Mouse (Mus musculus) brain, adult 2 months (tissue): Measurements from ENCODE around the gene Ocrl.

Source experiments
- DNase-seq: peaks from one replicate; pipeline ENCODE4 v3.0.0; 2011; ENCODE audit warnings: low read depth, low spot score

The Ocrl gene

DNA sequence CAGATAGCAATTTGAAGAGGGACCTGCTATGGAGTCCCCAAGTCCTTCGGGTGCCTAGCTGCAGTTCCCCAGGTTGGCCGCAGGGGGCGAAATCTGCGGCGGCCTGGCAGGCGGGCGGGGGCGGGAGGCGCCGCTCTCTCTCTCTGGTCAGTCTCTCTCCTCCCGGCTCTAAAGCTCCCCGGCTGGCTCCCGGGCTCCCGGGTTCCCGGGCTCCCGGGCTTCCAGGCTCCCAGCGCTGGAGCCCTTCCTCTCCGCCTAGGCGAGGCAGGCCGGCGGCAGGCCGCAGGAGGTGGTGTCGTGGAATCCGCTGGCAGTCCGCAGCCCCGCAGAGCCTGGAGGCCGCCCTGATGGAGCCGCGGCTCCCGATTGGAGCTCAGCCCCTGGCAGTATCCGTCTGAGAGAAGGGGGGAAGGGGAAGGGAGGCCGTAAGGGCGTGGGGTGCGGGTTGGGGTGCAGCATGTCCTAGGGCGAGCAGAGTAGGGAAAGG lies at the start of gene Ocrl:
TSS of gene Ocrl (plus strand) at position 82 of the 487 bp plus-strand sequence.
- peak; percentile 81 for DNase-seq

DNA sequence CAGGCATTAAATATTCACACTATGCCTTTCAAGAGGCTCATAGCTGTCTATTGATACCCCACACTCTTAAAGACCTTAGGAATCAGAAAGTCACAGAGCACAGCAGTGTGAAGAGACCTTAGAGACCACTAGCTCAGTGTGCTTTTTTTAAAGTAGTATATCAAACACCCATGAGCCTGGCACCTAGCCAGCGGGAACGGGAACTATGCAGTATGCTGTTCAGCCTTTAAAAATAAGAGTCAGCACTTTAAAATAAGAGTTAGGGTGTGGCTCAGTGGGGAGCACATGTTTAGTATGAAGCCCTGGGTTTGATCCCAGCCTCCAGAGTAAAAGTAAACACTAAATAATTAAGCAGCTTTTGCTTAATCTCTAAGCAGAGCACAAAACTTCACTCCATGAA lies 32.1 kb upstream of the Ocrl start:
- DNase-seq = no peak

DNA sequence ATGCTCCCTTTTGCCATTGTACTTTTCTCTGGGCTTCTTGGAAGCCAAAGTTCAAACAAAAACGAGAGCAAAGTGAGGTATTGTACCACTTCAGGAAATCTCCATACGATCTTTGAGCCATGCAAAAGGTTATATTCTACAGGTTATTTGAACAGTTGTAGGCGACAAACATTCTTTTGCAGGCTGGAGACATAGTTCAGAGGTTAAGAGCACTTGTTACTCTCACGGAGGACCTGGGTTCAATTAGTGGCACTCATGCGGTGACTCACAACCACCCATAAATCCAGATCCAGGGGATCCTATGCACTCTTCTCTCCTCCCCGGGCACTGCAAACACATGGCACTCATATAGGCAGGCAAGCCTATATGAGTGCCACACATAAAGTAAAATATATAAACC lies 29.4 kb upstream of the Ocrl start:
- DNase-seq = no peak

DNA sequence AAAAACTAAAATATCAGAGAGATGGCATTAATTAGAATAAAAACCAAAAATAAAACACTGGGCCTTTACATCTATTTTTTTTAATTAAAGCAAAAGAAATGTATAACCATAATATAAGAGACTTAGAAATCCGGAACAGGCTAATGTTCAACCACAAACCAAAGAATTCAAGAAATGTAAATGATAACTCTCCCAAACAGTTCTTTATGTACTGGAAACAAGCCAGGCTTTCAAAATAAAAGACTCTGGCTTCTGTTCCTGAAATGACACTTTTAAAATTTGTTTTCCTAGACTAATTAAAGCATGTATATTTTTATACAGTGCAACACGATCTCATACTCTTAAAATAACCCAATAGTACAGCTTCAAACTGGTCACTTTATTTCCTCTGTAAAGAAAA lies 24.8 kb upstream of the Ocrl start:
- DNase-seq = no peak

DNA sequence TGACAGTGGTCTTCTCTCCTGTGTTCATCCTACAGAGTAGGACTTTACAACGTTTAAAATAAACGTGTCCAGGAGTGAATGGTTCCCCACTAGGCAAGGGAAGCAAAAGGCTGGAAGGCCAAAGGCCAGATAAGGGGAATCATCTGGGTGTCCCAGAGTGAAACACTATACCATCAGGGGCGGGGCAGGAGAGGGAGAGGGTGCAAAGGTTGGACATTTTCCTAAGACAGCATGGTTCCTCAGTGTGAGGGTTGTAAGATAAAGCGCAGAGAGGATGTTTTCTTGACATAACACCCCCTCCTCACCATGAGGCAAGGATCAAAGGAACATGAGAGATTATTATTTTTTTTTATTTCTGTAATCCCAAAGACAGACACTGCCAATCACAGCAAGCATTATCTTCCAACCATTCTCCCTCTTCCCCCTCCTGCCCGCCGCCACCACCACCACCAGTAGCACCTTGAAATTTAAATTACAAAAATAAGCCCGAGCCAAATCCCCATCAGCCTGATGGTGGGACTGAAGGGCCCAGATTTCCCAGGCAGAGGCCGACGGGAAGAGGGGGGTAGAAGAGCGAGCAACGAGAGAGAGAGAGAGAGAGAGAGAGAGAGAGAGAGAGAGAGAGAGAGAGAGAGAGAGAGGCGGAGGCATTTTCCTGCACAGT lies 20.8 kb upstream of the Ocrl start:
- peak; percentile 54 for DNase-seq

DNA sequence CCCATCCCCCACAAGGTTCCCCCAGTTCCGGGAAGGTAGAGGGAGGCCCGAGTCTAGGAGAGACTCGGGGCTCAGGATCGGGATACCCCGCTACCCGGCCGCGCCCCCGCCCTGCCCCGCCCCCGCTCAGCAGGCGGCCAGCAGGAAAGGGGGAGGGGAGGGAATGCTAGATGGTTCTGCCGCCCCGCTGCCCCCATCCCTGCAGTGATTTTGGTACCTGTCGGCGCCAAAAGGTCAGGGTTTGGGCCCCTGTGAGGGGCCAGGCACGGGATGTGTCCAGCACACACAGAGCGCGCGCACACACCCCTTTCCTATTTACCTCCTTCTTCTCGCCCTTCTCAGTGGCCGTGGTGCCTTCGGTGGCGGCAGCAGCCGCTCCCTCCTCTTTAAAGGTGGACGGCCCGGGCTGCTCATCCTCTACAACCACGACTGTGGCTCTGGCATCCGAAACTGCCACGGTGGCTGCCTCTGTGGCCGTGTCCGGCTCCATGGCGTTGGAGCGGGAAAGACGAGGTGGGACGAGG lies 20.2 kb upstream of the Ocrl start:
- DNase-seq = no peak

DNA sequence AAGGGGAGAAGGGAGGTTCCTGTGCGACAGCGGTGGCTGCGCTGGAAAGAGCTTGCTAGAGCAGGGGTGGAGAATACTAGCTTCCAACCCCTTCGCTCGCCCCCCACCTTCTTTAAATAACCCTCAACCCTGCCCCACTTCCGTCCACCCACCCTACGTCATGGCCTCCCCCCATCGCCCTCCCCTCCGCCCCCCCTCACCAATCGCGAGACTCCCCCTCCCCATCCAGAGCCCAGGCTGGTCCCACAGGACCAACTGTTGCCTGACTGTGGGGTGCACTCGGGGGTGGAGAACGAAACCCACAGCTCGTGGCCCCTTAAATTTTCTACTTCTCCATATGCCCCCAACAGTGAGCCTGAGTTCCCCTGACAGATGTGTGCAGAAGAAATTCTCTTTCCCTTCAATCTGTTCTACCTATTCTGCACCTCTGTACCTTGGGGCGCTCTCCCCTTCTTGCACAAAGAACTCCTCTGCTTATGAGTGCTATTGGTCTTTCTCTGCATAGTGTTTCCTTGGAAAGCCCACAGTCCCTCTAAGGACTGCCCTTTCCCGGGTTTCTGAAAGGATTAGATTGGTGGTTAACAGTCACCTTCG lies 19.7 kb upstream of the Ocrl start, which contains the start of gene Smarca1:
TSS of gene Smarca1 (minus strand) at position 544 of the 594 bp plus-strand sequence.
- peak; percentile 32 for DNase-seq

DNA sequence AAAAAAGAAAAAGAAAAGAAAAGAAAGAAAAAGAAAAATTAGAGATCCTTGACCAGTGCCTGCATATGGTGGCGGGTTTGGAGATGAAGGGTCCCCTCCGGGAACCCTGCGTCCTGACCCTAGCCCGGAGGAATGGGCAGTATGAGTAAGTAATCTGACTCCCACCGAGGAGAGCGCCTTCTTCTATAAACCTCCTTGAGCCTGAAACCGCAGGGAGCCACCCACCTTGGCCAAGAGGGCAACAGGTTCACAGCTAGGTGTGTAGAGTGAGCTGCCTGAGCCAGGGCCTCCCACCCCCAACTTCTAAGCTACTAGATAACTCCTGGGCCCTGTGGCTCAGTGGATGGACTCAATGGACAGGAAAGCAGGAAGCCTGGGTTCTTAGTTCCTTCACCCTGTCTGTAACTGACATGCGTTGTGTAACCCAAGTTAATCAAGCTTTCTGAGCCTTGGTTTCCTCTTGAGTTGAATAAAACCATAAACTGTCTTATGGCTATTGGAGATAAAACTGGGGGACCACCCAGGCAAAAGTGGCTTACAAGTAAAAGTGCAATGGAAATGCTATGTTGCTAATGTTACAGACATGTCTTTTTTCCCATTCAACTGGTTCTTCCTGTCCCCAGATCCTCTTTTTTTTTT lies 836 bp downstream of the Ocrl start:
- no peak for DNase-seq

DNA sequence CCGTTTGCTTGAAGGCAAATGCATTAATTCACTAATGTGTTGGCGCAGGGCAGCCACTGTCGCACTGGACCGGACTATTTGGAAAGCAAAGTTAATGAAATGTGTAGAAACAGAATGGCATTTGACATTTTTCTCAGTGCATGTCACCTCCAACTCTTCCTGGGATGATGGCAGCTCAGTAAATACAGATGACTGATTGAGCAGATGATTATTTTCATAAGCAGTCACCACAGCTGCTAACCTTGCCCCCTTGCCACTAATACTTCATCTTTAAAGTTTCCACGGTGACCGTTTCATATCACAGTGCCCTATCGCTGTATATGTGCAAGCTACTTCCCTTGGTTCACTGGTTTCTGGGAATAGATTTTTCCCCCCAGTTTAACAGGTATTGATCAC lies 1.4 kb downstream of the Ocrl start:
- DNase-seq = no peak

DNA sequence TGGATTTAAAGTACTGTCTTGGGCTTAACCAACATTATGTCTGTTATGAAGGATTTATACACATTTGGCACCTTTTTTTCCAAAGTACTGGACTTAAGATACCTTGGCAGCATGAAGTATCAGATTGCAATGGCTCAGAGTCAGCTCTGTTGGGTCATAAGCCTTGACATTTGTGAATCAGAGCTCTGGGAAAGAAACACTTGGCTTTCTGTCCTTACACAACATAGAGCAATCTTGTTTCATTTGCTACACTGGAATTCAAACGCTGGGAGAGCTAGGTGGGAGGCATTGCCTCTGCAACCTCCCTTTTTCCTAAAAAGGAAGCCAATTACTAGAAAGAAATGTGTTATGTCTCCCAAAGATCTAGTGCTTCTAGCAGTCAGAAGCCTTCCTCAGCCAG lies 4.6 kb downstream of the Ocrl start:
- peak; percentile 33 for DNase-seq

DNA sequence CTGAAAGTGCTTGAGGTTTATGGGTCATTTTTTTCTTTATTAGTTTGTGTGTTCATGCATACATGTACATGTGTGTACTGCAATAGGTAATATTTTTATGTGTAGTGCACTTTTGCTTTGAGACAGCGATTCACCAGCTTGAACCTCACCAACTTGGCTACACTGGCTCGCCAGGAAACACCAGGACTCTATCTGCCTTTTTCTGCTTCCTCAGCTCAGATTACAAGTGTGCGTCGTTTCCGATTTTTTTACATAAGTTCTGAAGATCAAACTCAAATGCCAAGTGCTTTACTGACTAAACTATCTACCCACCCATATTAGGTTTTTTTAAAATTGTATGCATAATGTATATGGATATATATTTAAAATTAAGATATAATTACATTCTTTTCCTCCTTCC lies 8.4 kb downstream of the Ocrl start:
- DNase-seq = no peak

DNA sequence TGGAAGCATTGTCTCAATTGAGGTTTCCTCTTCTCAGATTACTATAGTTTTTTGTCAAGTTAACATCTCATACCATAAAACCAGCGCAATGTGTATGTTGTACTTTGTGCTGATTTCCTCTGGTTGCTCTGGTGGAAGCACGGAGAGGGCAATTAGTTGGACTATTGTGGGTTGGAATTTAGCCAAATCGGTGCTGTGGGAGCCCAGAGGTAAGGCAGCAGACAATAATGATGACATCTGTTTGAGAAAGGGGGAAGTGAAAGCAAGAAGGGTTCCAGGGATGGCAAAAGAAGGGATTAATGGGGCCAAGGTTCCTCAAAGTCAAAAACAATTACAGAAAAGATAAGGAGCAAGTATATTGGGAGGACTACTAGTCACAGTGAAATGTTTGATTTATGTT lies 15.8 kb downstream of the Ocrl start:
- no peak for DNase-seq

DNA sequence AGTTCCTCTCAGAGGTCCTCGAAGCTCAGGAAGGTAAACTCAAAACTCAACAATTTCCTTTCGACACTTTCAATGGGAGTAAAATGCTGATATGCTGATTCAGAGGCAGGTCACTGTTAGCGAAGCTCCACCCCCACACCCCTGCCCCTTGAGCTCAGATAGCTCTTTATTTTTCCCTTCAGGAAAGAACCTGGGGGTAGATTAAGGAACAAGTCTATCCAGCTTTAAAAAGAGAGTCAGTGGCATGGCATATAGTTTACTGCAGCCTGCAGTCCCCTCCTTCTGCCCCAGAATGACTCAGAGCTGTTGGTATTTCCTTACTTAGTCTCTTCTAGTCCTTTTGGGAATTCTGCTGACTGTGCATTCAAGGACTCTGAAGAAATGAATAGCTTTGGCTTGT lies 18.3 kb downstream of the Ocrl start:
- peak; percentile 18 for DNase-seq

DNA sequence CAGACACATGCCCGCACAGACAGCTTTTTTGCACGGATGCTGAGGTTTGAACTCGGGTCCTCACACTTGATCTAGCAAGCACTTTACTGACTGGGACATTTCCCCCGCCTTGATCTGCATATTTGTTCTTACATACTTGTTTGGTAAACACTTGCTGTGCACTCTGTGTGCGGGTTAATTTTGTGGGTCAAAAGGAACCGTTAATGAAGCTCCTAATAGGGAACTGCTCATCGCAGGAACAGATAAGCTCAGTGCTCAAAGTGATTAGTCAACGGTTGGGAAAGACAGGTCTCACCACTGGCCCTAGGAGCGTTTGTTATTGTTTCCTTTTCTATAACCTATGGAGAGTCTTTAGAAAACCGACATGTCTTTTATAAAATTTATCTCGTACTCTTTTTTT lies 22.2 kb downstream of the Ocrl start:
- no peak for DNase-seq

DNA sequence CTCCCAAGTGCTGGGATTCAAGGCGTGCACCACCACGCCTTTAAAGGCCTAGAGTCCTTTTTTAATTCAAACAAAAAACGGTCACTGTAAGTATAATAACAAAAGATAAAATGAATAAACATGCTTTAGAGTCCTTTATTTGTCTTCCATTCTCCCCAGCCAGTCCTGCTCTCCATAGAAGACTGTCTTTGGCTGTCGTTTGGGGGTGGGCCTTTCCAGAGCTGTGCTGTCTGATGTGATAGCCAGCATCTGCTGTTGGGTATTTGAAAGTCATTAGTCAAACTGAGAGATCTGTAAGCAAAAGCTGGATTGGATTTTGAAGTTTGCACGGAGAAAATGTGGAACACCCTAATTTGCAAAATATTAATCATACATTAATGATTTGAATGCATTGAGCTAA lies 24.7 kb downstream of the Ocrl start:
- no peak for DNase-seq

DNA sequence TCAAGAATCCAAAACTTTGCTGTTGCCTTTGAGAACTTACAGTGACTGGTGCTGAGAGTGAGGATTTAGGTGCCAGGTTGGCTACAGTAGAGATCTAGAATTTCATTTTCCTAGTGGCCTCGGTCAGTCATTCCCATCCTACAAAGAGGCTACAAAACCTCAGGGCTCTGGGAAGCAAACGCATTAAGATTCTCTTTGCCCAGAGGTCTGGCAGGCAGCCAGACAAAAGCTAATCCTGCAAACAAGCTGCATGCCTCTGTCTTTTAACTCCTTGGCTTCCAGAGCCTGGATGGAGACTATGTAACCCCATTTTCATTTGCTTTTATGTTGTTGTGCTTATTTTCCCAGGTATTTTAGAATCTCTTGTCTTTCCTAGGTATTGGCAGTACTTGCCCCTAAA lies 25.6 kb downstream of the Ocrl start:
- peak; percentile 26 for DNase-seq

DNA sequence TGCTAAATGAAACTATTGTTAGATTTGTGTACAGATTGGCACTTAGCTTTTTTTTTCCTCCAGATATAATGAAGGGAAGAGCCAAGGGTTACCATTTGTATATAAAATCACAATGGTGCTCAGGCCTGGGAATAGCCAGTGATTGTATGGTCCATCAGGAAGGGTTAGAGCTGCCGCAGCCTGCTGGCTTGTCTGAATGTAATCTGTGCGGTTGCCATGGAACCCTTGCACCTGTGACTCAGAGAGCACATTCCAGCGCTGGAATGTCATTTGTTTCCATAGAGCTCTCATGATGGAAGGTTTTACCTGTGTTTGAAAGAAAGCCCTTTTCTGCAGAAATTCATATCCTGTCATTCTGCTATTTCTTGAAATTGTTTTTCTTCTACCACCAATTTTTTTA lies 37.5 kb downstream of the Ocrl start:
- DNase-seq = peak; percentile 47

DNA sequence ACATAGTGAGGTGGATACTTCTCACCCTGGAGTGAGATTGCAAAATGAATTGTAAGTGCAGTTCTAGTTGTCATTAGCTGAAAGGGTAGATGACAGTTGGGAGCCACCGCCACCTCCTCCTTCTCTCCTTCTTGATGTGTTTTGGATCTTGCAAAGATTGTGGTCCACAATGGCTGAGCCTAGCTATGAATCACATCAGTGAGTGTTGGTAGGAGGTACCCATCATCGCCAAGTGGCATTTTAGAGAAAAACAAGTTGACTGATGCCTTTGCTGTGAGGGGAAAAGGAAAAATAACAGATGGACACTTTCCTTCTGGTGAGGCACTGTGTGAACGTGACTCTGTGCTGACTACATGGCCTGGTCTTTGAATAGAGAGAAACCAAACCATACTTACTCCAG lies 50.4 kb downstream of the Ocrl start:
- peak; percentile 51 for DNase-seq

DNA sequence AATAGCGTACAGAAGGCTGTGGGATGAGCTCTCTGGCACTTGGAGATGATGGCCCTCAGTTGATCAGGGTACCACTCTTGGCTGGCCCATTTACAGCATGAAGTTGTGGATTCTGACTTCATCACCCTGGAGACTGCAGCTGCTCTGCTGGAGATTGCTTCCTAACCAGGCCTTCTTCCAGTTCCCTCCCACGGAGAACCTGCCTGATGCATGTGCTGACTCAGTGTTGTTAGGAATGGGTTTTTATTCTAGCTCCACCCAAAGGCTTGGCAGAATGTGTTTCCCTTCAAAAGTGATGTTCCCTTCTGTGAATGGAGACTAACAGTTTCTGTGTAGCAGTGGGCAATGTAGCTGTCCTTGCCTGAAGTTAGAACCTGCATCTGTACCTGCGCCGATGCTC lies 58.2 kb downstream of the Ocrl start:
- peak; percentile 89 for DNase-seq

DNA sequence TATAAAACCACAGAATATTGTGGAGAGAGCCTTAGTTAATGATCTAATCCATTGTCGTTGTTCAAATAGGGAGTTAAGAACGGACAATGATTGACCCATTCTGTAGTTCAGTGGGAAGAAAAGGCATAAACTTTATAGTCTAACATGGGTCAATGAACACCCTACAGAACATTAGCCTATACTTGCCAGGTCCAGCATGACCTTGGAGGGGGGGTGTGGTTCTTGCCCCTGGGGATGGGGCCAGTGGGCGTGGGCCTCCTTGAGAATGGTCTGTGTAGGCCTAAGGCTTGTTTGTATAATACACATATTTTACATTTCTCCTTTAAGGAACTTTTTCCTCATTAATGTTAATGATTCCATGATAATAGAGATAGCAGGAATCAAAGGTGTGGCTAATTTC lies 58.7 kb downstream of the Ocrl start:
- no peak for DNase-seq

DNA sequence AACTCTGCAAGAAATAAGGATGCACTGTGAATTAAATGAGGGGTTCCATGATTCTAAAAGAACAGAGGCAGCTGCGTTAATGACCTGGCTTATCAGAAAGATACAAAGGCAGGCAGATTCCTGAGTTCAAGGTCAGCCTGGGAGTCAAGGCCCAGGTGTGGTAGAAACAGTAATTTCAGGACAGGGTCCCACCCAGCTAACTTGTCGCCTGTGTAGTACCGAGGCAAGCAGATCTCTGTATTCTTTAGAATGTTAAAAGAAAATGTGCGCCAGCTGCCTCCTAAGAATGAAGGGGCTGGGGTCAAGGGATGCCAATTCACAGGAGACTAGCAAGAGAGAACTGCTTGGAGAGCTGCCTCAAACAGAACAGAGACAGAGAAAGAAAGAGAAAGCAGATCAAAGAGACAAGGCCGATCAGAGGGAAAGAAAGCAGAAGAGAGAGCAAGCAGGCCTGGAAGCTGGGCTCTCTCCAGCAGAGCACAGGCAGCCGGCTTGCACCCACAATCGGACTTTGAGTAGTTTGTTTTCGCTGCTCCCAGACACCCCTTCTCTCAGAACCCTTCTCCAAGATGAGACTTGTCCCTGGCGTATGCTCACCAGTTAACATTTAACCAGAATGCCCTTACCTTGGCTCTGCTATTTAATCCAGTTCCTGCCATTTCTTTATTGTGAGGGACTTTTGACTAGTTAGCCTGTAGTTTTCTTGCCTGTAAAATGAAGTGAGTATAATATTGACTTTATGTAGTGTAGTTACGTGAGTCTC lies 59.4 kb downstream of the Ocrl start:
- DNase-seq = no peak

DNA sequence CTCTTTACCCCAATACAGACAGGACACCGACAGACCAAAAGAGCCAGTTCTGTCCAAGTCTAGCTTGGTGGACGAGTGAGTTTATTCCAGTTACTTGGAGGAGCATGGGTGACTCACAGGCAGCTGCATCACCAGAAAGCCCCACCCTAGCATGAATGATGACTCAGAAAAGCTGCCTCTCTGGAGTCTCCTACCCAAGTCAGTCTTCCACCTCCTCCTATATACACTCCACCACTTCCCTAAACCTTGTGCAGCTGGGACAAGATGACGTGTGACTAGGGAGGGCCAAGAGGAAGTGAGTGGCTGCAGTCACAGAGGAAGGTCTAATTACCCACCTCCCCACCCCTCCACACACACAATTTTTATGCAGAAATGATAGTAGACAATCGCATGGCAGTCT lies 64.4 kb downstream of the Ocrl start:
- peak; percentile 82 for DNase-seq
